Mouse (Mus musculus) midbrain, embryonic 13.5 days (tissue): ENCODE data around the gene Bcan. TPM values are rescaled to one million over a fixed set of nuclear protein-coding genes. Genes with fewer than 3 reads are reported as not detected.

ENCODE experiments used
- ATAC-seq: fragments of 200-750 bp; cut with Nextera tagmentation; 2 replicates; pipeline ENCODE4 v1.8.0; 2017; ENCODE audit warnings: mild to moderate bottlenecking, moderate TSS enrichment, moderate library complexity
- H3K27ac ChIP-seq: fragments of 300-500 bp; sonication (generic); 2 replicates; pipeline ENCODE4 v1.5.1; 2015; ENCODE audit warnings: inconsistent platforms, mild to moderate bottlenecking, moderate library complexity
- H3K27me3 ChIP-seq: fragments of 300-500 bp; sonication (generic); 2 replicates; pipeline ENCODE4 v1.6.1; 2015; ENCODE audit warnings: mild to moderate bottlenecking, inconsistent platforms
- H3K36me3 ChIP-seq: fragments of 300-500 bp; sonication (generic); 2 replicates; pipeline ENCODE4 v1.6.1; 2015; ENCODE audit warnings: mild to moderate bottlenecking, inconsistent platforms
- H3K4me1 ChIP-seq: fragments of 300-500 bp; sonication (generic); replicated peaks from 2 replicates; pipeline ENCODE4 v1.6.1; 2015; ENCODE audit warnings: inconsistent platforms
- H3K4me2 ChIP-seq: fragments of 300-500 bp; sonication (generic); replicated peaks from 2 replicates; pipeline ENCODE4 v1.6.1; 2015; ENCODE audit warnings: moderate library complexity, mild to moderate bottlenecking, inconsistent platforms
- H3K4me3 ChIP-seq: fragments of 300-500 bp; sonication (generic); replicated peaks from 2 replicates; pipeline ENCODE4 v1.5.1; 2015; ENCODE audit warnings: mild to moderate bottlenecking, inconsistent platforms
- H3K9ac ChIP-seq: fragments of 300-500 bp; sonication (generic); replicated peaks from 2 replicates; pipeline ENCODE4 v1.6.1; 2015; ENCODE audit warnings: mild to moderate bottlenecking, inconsistent platforms
- H3K9me3 ChIP-seq: fragments of 300-500 bp; sonication (generic); 2 replicates; pipeline ENCODE4 v1.6.1; 2016; ENCODE audit warnings: mild to moderate bottlenecking, inconsistent platforms
- WGBS: fragments of 180-500 bp; shearing (Covaris S2); methylation state at CpG from one replicate; pipeline ENCODE4 v1.1.7; 2015; 5-methylcytosine and 5-hydroxymethylcytosine counted together
- polyA plus RNA-seq: library from polyadenylated mRNA; unstranded; fragments of >200 nt; fragmentation: Nextera tagmentation; extraction: Ambion mirVana; gene quantifications from 2 replicates; pipeline ENCODE4 v1.2.1, GENCODE M21; 2015

Gene Bcan
- polyA plus RNA-seq = 10.1 and 14.0 TPM in 2 replicates

- H3K27me3 ChIP-seq = peaks cover 93% of the 10 kb centered on the region
- peak within 1 kb of the TSS; percentile 40 for H3K4me3 ChIP-seq
- peaks cover 49% of the 10 kb centered on the region for H3K4me1 ChIP-seq
- H3K9me3 ChIP-seq = no peaks in the 10 kb centered on the region
- no peak within 1 kb of the TSS for H3K27ac ChIP-seq
- no peaks in the 10 kb centered on the region for H3K36me3 ChIP-seq
- ATAC-seq = no peak
- peak within 1 kb of the TSS; percentile 50 for H3K9ac ChIP-seq
- under 1% methylated on average over 39 of the region's 39 CpGs for WGBS
- H3K4me2 ChIP-seq = peak within 1 kb of the TSS; percentile 66
These were observed at the start of gene Bcan for GRCm38 (mm10) chr3:88000181-88000580. Gene Bcan, minus strand, starts transcription at chr3:88000230.

GRCm38 (mm10) chr3:88049532-88049931 is 49.5 kb upstream of the Bcan start:
- Histone ChIP-seq H3K27me3 (no peaks in the 10 kb centered on the region), H3K9me3 (no peaks in the 10 kb centered on the region), H3K4me2 (no peak overlapping the region), H3K4me1 (no peaks in the 10 kb centered on the region), H3K36me3 (peaks cover 44% of the 10 kb centered on the region), H3K4me3 (no peak overlapping the region), H3K27ac (no peak overlapping the region), H3K9ac (no peak overlapping the region)
- no peak for ATAC-seq
- WGBS = 91% methylated on average over 3 of the region's 3 CpGs

GRCm38 (mm10) chr3:88042661-88043421 is 42.8 kb upstream of the Bcan start, which contains the start of gene Gpatch4:
Gene Gpatch4, plus strand, starts transcription at chr3:88043108.
- whole genome bisulfite sequencing = 10% methylated on average over 36 of the region's 36 CpGs
- 0 out of 2 replicates have a peak, but pooled peaks cover 3% of the 10 kb centered on the region for H3K36me3 ChIP-seq
- peak within 1 kb of the TSS; percentile 47; the same call in 1 of the 2 replicates for H3K27ac ChIP-seq
- no peaks in the 10 kb centered on the region for H3K9me3 ChIP-seq
- peaks cover 11% of the 10 kb centered on the region for H3K4me1 ChIP-seq
- H3K9ac ChIP-seq = peak within 1 kb of the TSS; percentile 62
- H3K27me3 ChIP-seq = peaks cover 20% of the 10 kb centered on the region
- peak within 1 kb of the TSS; percentile 76 for H3K4me3 ChIP-seq
- H3K4me2 ChIP-seq = peak within 1 kb of the TSS; percentile 83
- ATAC-seq = peak; percentile 97

GRCm38 (mm10) chr3:88035561-88036293 is 35.7 kb upstream of the Bcan start:
- ATAC-seq = no peak
- Histone ChIP-seq H3K4me3 (no peak overlapping the region), H3K27ac (no peak overlapping the region), H3K9me3 (no peaks in the 10 kb centered on the region), H3K4me1 (0 out of 2 replicates have a peak, but pooled peaks cover 2% of the 10 kb centered on the region), H3K9ac (no peak overlapping the region), H3K4me2 (no peak overlapping the region), H3K36me3 (no peaks in the 10 kb centered on the region), H3K27me3 (peaks cover 48% of the 10 kb centered on the region)
- WGBS = 79% methylated on average over 1 of the region's 1 CpGs

GRCm38 (mm10) chr3:88033506-88033905 is 33.5 kb upstream of the Bcan start:
- Histone ChIP-seq H3K9me3 (0 out of 2 replicates have a peak, but pooled peaks cover under 1% of the 10 kb centered on the region), H3K4me1 (0 out of 2 replicates have a peak, but pooled peaks cover 2% of the 10 kb centered on the region), H3K9ac (no peak overlapping the region), H3K4me2 (no peak overlapping the region), H3K27me3 (peaks cover 40% of the 10 kb centered on the region), H3K4me3 (no peak overlapping the region), H3K27ac (no peak overlapping the region), H3K36me3 (no peaks in the 10 kb centered on the region)
- 74% methylated on average over 5 of the region's 5 CpGs for WGBS
- ATAC-seq = no peak

- Histone ChIP-seq H3K27me3 (peaks cover 56% of the 10 kb centered on the region), H3K4me1 (0 out of 2 replicates have a peak, but pooled peaks cover 2% of the 10 kb centered on the region), H3K36me3 (no peaks in the 10 kb centered on the region), H3K9me3 (peaks cover 8% of the 10 kb centered on the region; the same call in 1 of the 2 replicates), H3K4me3 (no peak overlapping the region), H3K27ac (no peak overlapping the region), H3K4me2 (no peak overlapping the region), H3K9ac (no peak overlapping the region)
- ATAC-seq = no peak
- WGBS = 20% methylated on average over 19 of the region's 19 CpGs
These were observed 30.8 kb upstream of the Bcan start for GRCm38 (mm10) chr3:88030608-88031395.

GRCm38 (mm10) chr3:88027434-88028186 is 27.6 kb upstream of the Bcan start, which contains the start of gene Hapln2:
Gene Hapln2, minus strand, starts transcription at chr3:88027583.
- Histone ChIP-seq H3K9ac (no peak within 1 kb of the TSS), H3K27me3 (peaks cover 78% of the 10 kb centered on the region), H3K4me1 (peaks cover 19% of the 10 kb centered on the region), H3K4me3 (no peak within 1 kb of the TSS), H3K4me2 (no peak within 1 kb of the TSS), H3K9me3 (peaks cover 11% of the 10 kb centered on the region; the same call in 1 of the 2 replicates), H3K27ac (no peak within 1 kb of the TSS), H3K36me3 (no peaks in the 10 kb centered on the region)
- no peak for ATAC-seq
- WGBS = 53% methylated on average over 5 of the region's 5 CpGs

- Histone ChIP-seq H3K27ac (no peak overlapping the region), H3K4me1 (peaks cover 24% of the 10 kb centered on the region), H3K4me3 (no peak overlapping the region), H3K9ac (no peak overlapping the region), H3K27me3 (peaks cover 78% of the 10 kb centered on the region), H3K4me2 (no peak overlapping the region), H3K36me3 (no peaks in the 10 kb centered on the region), H3K9me3 (peaks cover 11% of the 10 kb centered on the region; the same call in 1 of the 2 replicates)
- 62% methylated on average over 7 of the region's 7 CpGs for WGBS
- ATAC-seq = no peak
These were observed 26.8 kb upstream of the Bcan start for GRCm38 (mm10) chr3:88026823-88027222.

GRCm38 (mm10) chr3:88023192-88024074 is 23.4 kb upstream of the Bcan start:
- Histone ChIP-seq H3K4me2 (peak overlapping the region; percentile 95), H3K36me3 (no peaks in the 10 kb centered on the region), H3K27me3 (peaks cover 82% of the 10 kb centered on the region), H3K27ac (no peak overlapping the region), H3K4me3 (peak overlapping the region; percentile 57), H3K9ac (peak overlapping the region; percentile 61), H3K4me1 (peaks cover 22% of the 10 kb centered on the region), H3K9me3 (peaks cover 9% of the 10 kb centered on the region; the same call in 1 of the 2 replicates)
- ATAC-seq = peak; percentile 82
- WGBS = under 1% methylated on average over 81 of the region's 81 CpGs
